ENCODE assay signal across 8 mouse cellular contexts in genomic region chr4:15213204-15213861, GRCm38 (mm10).
DNase-seq lines count a peak whose midpoint lies in the region; ATAC-seq and TF ChIP-seq lines count a peak whose summit lies in the region.

No protein-coding gene starts in this region.

- no peak overlapping the region for H3K9ac ChIP-seq in liver, adult 2 months (ENCODE audit: low read depth, low read length)
- H3K9ac ChIP-seq in liver, embryonic 12.5 days: no peak overlapping the region

- H3K36me3 ChIP-seq in liver, adult 2 months (ENCODE audit: control insufficient read depth, insufficient read depth, low read length): no peaks in the 10 kb centered on the region
- H3K36me3 ChIP-seq in liver, embryonic 12.5 days: no peaks in the 10 kb centered on the region

- no peaks in the 10 kb centered on the region for H3K9me3 ChIP-seq in liver, embryonic 12.5 days (replicated peaks)

- WGBS in liver, adult 2 months: 21% methylated on average over 3 of the region's 3 CpGs
- WGBS in liver, embryonic 12.5 days (ENCODE audit: insufficient replicate concordance): 66% methylated on average over 3 of the region's 3 CpGs

- peak; percentile 44; the same call in 1 of the 2 replicates for ATAC-seq in liver, embryonic 12.5 days

- no peak overlapping the region for H3K4me2 ChIP-seq in liver, embryonic 12.5 days

- TF ChIP-seq CTCF in liver, adult 2 months (IDR thresholded peaks at IDR 0.05; ENCODE audit: low read depth, low read length): peak; percentile 16; the same call in 1 of the 2 replicates

- intact Hi-C loops in heart, postnatal 10 days (cut with DNase I): no loop called here

- peaks cover 9% of the 10 kb centered on the region for H3K4me1 ChIP-seq in liver, adult 2 months (ENCODE audit: control insufficient read depth, insufficient read depth, low read length)
- no peaks in the 10 kb centered on the region for H3K4me1 ChIP-seq in liver, embryonic 12.5 days

- H3K79me2 ChIP-seq in liver, adult 2 months (ENCODE audit: control insufficient read depth, insufficient read depth, low read length): no peaks in the 10 kb centered on the region

- no peak overlapping the region for H3K4me3 ChIP-seq in liver, adult 2 months (ENCODE audit: insufficient read depth, low read depth, low read length)
- no peak overlapping the region for H3K4me3 ChIP-seq in liver, embryonic 12.5 days

- no peaks in the 10 kb centered on the region for H3K27me3 ChIP-seq in liver, adult 2 months (ENCODE audit: control insufficient read depth, insufficient read depth, low read length)
- H3K27me3 ChIP-seq in liver, embryonic 12.5 days (replicated peaks): no peaks in the 10 kb centered on the region

- no peak for TF ChIP-seq POLR2A in liver, adult 2 months (IDR thresholded peaks at IDR 0.05; ENCODE audit: extremely low read depth, insufficient read depth, low read length)

- no peak overlapping the region; the same call in 1 of the 2 replicates for H3K27ac ChIP-seq in liver, adult 2 months (replicated peaks; ENCODE audit: insufficient read depth, low read depth, low read length)
- H3K27ac ChIP-seq in liver, embryonic 12.5 days: no peak overlapping the region

- peak; percentile 95 for DNase-seq in liver, adult 2 months (ENCODE audit: extremely low read depth, low read depth, low spot score)
- no peak for DNase-seq in liver
- DNase-seq in heart, postnatal 10 days: peak; percentile 76 to 77
- DNase-seq in yolk sac, embryonic 10.5 days (ENCODE audit: low spot score): peak; percentile 40
- DNase-seq in adrenal gland, postnatal 10 days: no peak
- DNase-seq in frontal cortex, postnatal 25 days (ENCODE audit: low spot score in 2 of 2): no peak
- no peak for DNase-seq in thymus, postnatal 25 days

Comparison
In these comparisons a context has a peak if more than half of its experiments do, and no peak if none do; other contexts are left out.
1. DNase-seq: peak in liver, adult 2 months (single experiment), heart, postnatal 10 days (2 of 2) and yolk sac, embryonic 10.5 days (single experiment); none in liver (single experiment), adrenal gland, postnatal 10 days (single experiment), frontal cortex, postnatal 25 days (0 of 2) and thymus, postnatal 25 days (single experiment).